Mouse (Mus musculus) liver, adult 2 months (tissue): ENCODE results near the gene Tmed8.
"Not testable (repeated sequence)": the region's sequence is repeated elsewhere in the genome, so short reads cannot be mapped to it uniquely, and the experiment has no call there.

ENCODE experiments used
- CTCF ChIP-seq: fragments of 200-500 bp; IDR thresholded peaks from 2 replicates; pipeline ENCODE4 v1.5.1; 2011; ENCODE audit warnings: low read depth, low read length, control low read depth
- POLR2A ChIP-seq: fragments of 200-500 bp; IDR thresholded peaks from 2 replicates; pipeline ENCODE4 v1.6.1; 2011; ENCODE audit warnings: low read length, control low read depth; ENCODE audit not compliant: insufficient read depth; ENCODE audit errors: extremely low read depth

- not testable (repeated sequence) for TF ChIP-seq CTCF, POLR2A
Measured at GRCm38 (mm10) chr12:87154448-87154847, 45.8 kb downstream of the Tmed8 start.
